Mouse (Mus musculus): ENCODE measurements at regions not wholly inside any gene's neighbourhood (a gene's known extent, or its start where the extent isn't known, plus 50 kb on each side); places are given as distances from the start of the nearest gene placed in this dataset.

DNA sequence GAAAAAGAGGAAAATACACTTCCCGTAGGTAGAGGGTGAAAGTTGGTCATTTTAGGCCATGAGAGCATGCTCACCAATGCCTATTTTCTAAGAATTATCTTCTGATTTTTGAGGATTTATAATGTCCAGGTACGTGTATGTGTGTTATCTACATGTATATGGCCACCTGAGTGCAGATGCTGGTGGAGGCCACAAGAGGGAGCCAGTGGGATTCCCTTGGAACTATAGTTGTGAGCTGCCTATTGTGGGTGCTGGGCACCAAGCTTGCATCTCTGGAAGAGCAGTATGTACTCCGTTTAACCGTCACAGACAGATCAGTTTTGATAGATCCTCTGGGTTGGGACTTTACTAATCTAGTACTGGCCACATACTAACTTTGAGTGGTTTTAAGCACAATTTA, 579.0 kb upstream of the Tmem132c start:
- no peak overlapping the region for H3K4me3 ChIP-seq (ENCODE audit: insufficient read depth, low read length)
- TF ChIP-seq CTCF (IDR thresholded peaks at IDR 0.05; ENCODE audit: borderline replicate concordance, insufficient read depth, low read length) (no peak), POLR2A (IDR thresholded peaks at IDR 0.05; ENCODE audit: low read depth, low read length) (no peak)
- no peaks in the 10 kb centered on the region for H3K4me1 ChIP-seq (ENCODE audit: control insufficient read depth, insufficient read depth, low read length)
- H3K27ac ChIP-seq (ENCODE audit: insufficient read depth, low read length): no peak overlapping the region

DNA sequence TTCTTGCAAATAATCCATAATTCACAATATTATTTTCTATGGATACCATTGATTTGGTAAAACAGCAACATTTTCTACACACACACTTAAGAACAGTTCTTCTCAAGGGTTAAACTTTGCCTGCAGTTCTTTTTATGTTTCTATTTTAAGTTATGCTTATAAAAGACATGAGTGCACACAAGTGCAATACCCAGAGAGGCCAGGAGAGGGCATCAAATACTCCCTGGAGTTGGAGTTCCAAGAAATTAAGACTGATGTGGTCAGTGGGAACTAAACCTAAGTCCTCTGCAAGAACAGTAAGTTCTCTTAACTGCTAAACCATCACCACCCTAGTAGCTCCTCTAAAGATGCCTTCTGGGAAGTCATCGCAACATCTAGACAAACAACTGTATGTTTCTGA, 570.5 kb upstream of the Tmem132c start:
- TF ChIP-seq CTCF (IDR thresholded peaks at IDR 0.05; ENCODE audit: borderline replicate concordance, insufficient read depth, low read length) (no peak), POLR2A (IDR thresholded peaks at IDR 0.05; ENCODE audit: low read depth, low read length) (no peak)
- no peak overlapping the region for H3K27ac ChIP-seq (ENCODE audit: insufficient read depth, low read length)
- H3K4me3 ChIP-seq (ENCODE audit: insufficient read depth, low read length): no peak overlapping the region
- no peaks in the 10 kb centered on the region for H3K4me1 ChIP-seq (ENCODE audit: control insufficient read depth, insufficient read depth, low read length)

DNA sequence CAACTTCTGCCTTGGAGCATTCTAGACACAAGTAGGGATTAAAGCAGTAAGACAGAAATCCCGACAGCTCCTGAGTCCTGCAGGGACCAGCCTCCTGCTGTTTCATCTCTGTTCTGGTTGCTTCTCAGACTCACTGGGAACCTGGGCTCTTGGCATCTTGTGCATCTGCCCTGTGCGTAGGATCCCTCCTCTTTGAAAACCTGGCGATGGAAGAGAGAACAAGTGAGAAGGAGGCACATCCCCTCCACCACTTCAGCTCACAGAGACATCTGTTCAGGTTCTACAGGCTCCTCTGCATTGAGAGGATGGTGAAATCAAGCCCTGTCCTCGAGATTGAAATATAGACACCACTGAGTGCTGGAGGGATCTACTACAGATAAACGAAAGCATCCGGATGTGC, 561.3 kb upstream of the Tmem132c start:
- Histone ChIP-seq H3K27ac (ENCODE audit: insufficient read depth, low read length) (no peak overlapping the region), H3K4me1 (ENCODE audit: control insufficient read depth, insufficient read depth, low read length) (no peaks in the 10 kb centered on the region), H3K4me3 (ENCODE audit: insufficient read depth, low read length) (no peak overlapping the region)
- no peak for TF ChIP-seq POLR2A (IDR thresholded peaks at IDR 0.05; ENCODE audit: low read depth, low read length)
- no peak for TF ChIP-seq CTCF (IDR thresholded peaks at IDR 0.05; ENCODE audit: borderline replicate concordance, insufficient read depth, low read length)

DNA sequence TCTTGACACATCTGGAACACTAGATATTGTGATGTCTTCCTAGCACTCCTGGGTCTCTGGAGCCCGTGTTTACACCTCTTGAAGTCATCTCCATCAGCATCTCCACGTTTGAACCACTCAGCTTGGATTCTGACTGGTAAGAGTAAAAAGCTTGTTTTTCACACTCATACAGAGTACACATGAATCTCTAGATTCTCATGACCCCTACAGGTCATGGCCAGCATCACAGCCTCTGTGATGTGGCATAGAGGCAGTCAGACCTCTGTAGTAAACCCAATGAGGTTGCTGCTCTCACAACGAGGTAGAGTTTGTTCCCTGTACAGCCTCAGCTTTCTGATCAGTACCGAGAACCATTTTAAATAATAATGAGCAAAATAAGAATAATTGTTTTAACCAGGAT, 542.3 kb upstream of the Tmem132c start:
- TF ChIP-seq POLR2A (IDR thresholded peaks at IDR 0.05; ENCODE audit: low read depth, low read length): no peak
- no peak for TF ChIP-seq CTCF (IDR thresholded peaks at IDR 0.05; ENCODE audit: borderline replicate concordance, insufficient read depth, low read length)
- no peak overlapping the region for H3K4me3 ChIP-seq (ENCODE audit: insufficient read depth, low read length)
- H3K27ac ChIP-seq (ENCODE audit: insufficient read depth, low read length): no peak overlapping the region
- H3K4me1 ChIP-seq (ENCODE audit: control insufficient read depth, insufficient read depth, low read length): no peaks in the 10 kb centered on the region

DNA sequence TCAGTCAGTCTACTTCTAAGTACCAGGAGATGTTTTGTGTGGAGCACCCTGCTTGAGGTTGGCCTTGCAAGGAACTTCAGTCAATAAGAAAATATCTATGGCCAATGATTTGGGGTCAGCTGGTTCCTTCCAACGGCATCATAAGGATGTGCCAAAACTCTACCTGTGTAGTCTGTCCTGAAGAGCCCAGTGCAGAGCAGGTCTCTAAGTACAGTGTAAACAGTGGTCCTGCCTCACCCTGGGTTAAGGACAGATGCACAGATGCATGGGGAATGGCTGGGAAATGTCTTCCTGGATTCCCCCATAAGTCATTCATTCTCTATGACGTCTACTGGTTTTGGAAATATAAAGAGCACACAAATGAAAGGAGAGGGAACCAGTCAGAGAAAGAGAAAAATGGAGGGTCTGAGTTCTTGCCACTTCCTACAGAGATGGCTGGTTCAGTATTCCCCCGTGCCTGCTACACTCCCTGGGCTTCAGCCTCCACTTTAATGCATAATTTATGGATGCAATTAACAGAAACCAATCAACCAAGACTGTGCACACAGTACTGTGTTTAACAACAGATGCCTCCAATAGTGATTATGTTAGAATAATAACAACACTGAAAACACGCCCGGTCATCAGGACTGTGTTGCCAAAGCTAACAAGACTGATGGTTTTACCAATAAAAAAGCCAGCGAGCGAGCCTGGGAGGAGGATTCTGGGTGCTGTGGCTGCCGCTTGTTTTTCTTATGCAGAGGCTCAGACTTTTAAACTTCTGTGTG, 537.9 kb upstream of the Tmem132c start:
- Histone ChIP-seq H3K4me1 (ENCODE audit: control insufficient read depth, insufficient read depth, low read length) (no peaks in the 10 kb centered on the region), H3K27ac (ENCODE audit: insufficient read depth, low read length) (no peak overlapping the region), H3K4me3 (ENCODE audit: insufficient read depth, low read length) (no peak overlapping the region)
- TF ChIP-seq CTCF (IDR thresholded peaks at IDR 0.05; ENCODE audit: borderline replicate concordance, insufficient read depth, low read length) (no peak), POLR2A (IDR thresholded peaks at IDR 0.05; ENCODE audit: low read depth, low read length) (no peak)

DNA sequence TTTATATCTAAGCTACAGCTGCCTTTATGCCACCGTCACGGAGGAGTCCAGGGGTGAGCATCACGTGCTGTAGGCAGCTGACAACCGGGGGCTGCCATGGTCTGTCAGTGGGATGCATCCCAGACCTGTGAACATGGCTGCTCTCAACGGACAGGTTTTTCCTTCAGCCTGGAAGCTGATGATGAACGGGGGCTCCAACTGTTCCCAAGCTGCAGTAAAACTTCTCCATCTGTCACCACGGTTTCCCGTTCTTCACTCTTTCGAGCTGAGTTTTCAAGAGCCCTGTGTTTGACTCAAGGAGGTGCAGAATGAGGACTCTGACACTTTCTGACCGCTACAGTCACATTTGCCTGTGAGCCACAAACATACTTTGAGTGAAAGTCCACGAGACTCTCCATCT, 535.7 kb upstream of the Tmem132c start:
- no peaks in the 10 kb centered on the region for H3K4me1 ChIP-seq (ENCODE audit: control insufficient read depth, insufficient read depth, low read length)
- TF ChIP-seq POLR2A (IDR thresholded peaks at IDR 0.05; ENCODE audit: low read depth, low read length): no peak
- no peak for TF ChIP-seq CTCF (IDR thresholded peaks at IDR 0.05; ENCODE audit: borderline replicate concordance, insufficient read depth, low read length)
- H3K27ac ChIP-seq (ENCODE audit: insufficient read depth, low read length): no peak overlapping the region

DNA sequence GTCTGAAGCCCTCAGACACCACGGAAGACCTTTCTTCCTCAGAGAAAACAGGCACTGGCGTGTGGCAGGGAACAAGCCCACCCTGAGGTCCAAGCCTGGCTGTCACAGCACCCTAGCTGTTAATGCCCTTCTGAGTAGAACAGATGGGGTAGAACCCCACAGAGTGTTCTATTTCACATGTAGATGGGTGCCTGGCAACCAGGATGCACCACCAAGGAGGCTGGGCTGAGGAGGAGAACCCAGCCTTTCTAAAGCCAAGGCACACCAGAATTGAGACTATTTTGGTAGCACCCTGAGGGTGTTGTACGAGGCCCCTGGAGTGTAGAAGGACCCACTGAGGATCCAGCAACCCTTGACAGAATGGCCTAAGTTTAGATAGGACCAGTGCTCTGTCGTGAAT, 534.9 kb upstream of the Tmem132c start:
- Histone ChIP-seq H3K4me1 (ENCODE audit: control insufficient read depth, insufficient read depth, low read length) (no peaks in the 10 kb centered on the region), H3K4me3 (ENCODE audit: insufficient read depth, low read length) (no peak overlapping the region), H3K27ac (ENCODE audit: insufficient read depth, low read length) (no peak overlapping the region)
- TF ChIP-seq CTCF (IDR thresholded peaks at IDR 0.05; ENCODE audit: borderline replicate concordance, insufficient read depth, low read length): no peak
- TF ChIP-seq POLR2A (IDR thresholded peaks at IDR 0.05; ENCODE audit: low read depth, low read length): no peak

More for the DNA sequence above, 535.7 kb upstream of the Tmem132c start:
- H3K4me3 ChIP-seq (ENCODE audit: insufficient read depth, low read length): no peak overlapping the region

DNA sequence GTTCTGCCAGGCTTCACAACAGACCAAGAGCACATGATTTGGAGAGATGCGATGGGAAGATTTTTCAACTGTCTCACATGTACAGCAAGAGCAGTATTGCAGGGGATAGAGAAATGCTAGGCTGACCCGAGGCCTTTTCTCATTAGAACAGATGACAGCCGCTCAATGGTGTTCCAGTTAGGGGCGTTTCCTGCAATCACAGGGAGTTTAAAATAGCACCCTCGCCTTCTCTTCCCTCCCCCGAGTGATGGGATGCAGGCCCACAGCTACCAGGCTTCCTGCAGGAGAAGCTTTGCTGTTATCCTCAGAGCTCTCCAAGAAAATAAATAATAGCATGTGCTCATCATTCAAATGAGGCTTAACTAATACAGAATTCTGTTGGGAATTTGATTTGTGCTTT, 526.9 kb upstream of the Tmem132c start:
- no peaks in the 10 kb centered on the region for H3K4me1 ChIP-seq (ENCODE audit: control insufficient read depth, insufficient read depth, low read length)
- H3K27ac ChIP-seq (ENCODE audit: insufficient read depth, low read length): no peak overlapping the region
- no peak for TF ChIP-seq CTCF (IDR thresholded peaks at IDR 0.05; ENCODE audit: borderline replicate concordance, insufficient read depth, low read length)
- TF ChIP-seq POLR2A (IDR thresholded peaks at IDR 0.05; ENCODE audit: low read depth, low read length): no peak
- no peak overlapping the region for H3K4me3 ChIP-seq (ENCODE audit: insufficient read depth, low read length)

DNA sequence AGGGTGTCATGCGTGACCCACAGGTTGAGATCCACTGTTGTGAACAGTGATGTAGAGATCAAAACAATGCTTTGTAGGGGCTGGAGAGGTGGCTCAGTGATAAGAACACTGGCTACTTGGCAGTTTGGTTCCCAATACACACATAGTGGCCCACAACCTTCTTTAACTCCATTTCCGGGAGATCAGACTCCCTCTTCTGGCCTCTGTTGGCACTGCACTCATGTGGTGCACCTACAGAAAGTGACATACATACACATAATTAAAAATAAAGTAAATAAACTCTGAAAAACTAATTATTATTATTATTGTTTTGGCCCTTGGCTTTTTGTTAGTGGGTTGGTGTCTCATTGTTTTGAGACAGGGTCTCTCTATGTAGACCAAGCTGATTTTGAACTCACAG, 523.2 kb upstream of the Tmem132c start:
- no peak for TF ChIP-seq CTCF (IDR thresholded peaks at IDR 0.05; ENCODE audit: borderline replicate concordance, insufficient read depth, low read length)
- no peak for TF ChIP-seq POLR2A (IDR thresholded peaks at IDR 0.05; ENCODE audit: low read depth, low read length)
- H3K4me3 ChIP-seq (ENCODE audit: insufficient read depth, low read length): no peak overlapping the region
- no peaks in the 10 kb centered on the region for H3K4me1 ChIP-seq (ENCODE audit: control insufficient read depth, insufficient read depth, low read length)
- no peak overlapping the region for H3K27ac ChIP-seq (ENCODE audit: insufficient read depth, low read length)

DNA sequence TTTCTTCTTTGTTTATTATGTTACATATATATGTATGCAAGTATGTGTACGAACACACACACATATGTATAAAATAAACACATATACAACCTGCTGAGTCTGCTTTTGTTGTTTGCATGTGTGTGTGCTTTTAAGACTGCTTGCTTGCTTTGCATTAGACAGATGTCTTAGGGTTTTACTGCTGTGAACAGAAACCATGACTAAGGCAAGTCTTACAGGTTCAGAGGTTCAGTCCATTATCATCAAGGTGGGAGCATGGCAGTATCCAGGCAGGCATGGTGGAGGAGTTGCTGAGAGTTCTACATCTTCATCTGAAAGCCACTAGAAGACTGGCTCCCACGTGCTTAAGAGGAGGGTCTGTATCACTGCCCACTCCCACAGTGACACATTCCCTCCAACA, 520.3 kb upstream of the Tmem132c start:
- TF ChIP-seq CTCF (IDR thresholded peaks at IDR 0.05; ENCODE audit: borderline replicate concordance, insufficient read depth, low read length): no peak
- no peak for TF ChIP-seq POLR2A (IDR thresholded peaks at IDR 0.05; ENCODE audit: low read depth, low read length)
- H3K27ac ChIP-seq (ENCODE audit: insufficient read depth, low read length): no peak overlapping the region
- no peak overlapping the region for H3K4me3 ChIP-seq (ENCODE audit: insufficient read depth, low read length)
- H3K4me1 ChIP-seq (ENCODE audit: control insufficient read depth, insufficient read depth, low read length): no peaks in the 10 kb centered on the region
